Mouse (Mus musculus) heart, adult 11 months (tissue): ENCODE measurements around the gene Gm10272.
A peak's percentile ranks its signal among the peaks of the same experiment; 100 is the strongest.
"Not testable (repeated sequence)": the region's sequence is repeated elsewhere in the genome, so short reads cannot be mapped to it uniquely, and the experiment has no call there.

Source experiments
- DNase-seq: peaks from one replicate; pipeline ENCODE4 v3.0.0; 2022

Gm10272 gene

DNA sequence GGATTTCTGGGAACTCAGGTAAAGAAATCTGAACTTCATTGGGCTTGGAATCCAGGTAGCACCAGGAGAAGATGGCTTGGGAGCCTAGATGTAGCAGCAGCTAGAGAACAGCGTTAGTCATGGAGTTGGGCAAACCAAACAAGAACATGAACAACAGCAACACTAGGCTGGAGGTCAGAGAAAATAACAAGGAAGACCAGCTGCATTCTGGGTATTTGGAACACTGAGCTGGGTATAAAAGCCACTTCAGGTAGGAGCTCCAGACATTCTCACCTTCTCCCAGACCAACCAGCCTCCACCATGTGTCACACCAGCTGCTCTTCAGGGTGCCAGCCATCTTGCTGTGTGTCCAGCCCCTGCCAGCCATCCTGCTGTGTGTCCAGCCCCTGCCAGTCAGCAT is at the start of gene Gm10272:
Gene Gm10272 (plus strand): TSS at position 301 of the 400 bp plus-strand sequence.
- DNase-seq: no peak

DNA sequence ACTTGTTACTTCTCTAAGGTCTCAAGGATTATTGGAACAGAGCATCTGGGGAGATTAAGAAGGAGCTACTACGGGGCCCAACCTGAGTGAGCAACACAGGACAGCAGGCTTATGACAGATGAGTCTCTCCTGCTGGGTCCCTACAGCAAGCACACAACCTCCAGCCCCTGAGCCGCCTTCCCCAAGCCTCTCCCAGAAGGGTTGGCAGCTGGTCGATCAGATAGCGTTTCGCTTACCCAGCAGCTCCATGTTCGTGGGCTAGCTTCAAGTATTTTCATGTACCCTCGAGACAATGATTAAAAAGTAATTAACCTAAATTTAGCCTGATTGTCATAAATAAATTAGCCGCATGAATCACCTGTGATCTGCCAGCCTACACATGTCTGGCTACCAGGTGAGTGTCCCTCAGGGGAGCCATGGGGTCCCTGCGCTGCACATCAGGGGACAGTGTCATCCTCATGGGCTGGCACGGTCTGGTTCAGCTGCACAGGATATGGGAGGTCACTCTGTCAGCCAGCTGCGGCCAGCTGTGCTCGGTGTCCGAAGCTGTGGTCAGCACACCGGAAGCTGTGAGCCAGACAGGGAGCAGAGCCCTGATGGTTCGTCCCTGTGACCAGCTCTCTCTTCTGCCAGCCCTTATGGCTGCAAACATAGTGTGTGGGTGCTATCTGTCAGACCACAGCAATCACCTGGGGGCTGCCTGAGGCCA is 48.0 kb upstream of the Gm10272 start:
- peak; percentile 97 for DNase-seq

DNA sequence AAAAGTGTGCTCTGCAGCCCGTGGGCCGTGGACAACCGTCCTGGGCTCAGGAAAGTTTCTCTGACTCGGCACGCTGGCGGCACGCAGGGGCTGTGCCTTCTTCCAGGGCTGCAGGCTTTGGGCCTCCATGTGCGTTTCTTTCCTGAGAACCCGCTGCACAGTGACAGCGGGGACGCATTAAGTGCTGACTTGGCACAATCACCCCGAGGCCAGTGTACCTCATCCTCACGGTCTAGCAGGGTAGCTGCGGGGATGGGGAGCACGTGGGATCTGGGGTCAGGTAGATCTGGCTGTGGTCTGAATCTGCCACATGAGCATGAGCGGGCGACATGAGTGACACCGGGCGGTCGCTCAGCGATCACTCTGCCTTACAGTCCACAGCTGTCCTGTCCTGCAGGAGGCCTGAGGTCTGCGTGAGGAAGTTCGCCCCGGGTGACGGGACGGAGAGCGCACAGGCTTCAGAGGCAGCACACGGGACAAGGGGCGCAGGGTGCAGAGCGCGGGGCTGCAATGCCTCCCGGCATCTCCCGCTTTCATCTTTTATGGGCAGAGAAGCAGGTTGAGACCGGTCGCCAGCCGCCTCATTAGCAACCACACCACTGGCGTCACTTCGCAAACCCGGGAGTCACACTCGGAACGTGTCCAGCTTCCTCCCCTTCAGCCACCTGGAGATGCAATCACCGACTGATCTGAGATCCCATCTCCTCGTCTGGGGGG is 42.3 kb upstream of the Gm10272 start:
- DNase-seq: no peak

DNA sequence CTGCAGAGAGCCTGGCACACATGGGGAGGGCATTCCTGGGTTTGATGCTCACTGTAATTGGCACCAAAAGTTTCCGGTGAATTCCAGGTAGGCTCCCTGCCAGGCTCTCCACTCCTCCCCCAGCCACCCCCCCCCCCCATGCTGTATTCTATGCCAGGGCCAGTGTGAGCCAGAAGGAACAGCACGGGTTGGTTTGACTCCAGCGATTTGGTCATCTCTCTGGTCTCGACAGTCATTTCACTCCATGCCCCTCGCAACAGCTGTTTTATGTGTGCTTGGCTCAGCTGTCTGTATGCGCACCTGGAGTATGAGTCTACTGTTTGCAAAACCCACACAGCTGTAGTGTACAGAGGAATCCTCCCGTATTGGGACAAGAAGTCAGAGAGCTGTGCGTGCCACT is 40.1 kb upstream of the Gm10272 start:
- DNase-seq: no peak

DNA sequence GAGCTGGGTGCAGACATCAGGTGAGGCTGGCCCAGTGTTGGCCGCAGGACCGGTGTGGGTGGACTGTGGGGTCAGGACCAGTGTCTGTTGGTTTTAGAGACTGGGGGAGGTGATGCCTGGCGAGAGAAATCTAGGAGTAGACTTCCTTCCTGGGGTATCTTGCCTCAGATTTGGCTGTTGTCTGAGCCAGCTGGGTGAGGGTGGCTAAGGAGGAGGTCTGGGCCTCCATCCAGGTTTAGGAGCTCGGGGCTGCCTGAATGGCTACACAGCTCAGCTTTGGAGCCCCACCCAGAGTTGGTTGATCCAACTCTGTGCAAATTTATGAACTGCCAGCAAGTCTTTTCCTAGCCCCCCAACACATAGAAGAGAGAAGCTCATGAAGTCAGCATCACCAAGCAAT is 39.0 kb upstream of the Gm10272 start:
- DNase-seq: no peak

DNA sequence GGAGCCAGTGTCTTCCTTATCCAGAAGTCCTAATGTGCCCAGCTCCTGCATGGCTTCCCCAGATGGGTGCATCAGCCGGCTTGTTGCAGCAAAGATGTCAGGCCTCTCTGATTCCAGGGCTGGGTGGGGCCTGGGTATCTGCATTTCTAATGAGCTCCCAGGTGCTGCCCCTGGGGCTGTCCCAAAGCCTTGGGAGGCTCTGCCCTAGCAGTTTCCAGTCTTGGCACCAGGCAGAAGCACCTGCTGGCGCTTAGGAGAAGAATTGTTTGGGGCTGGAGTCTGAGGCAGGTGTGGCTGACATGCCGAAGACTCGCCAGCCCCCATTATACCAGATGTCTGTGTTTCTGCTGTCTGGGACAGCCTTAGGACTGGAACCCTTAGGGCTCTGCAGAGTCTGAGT is 35.7 kb upstream of the Gm10272 start:
- DNase-seq: no peak

DNA sequence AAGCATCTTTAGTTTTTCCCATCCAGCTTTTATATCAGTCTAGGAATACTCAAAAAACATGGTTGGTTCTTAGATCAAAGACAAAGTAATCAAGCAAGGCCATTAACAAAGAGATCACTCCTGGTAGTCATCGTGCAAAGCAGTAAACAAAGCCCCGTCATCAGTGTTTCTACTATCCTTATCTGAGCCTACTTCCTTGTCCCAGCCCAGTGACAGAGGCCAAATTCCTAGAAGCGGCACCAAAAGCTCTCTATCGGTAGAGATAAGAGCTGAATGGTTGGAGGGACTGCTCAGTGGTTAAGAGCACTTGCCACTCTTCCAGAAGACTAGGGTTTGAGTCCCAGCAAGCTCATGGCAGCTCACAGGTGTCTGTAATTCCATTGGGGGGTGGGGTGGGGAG is 34.9 kb upstream of the Gm10272 start:
- no peak for DNase-seq

DNA sequence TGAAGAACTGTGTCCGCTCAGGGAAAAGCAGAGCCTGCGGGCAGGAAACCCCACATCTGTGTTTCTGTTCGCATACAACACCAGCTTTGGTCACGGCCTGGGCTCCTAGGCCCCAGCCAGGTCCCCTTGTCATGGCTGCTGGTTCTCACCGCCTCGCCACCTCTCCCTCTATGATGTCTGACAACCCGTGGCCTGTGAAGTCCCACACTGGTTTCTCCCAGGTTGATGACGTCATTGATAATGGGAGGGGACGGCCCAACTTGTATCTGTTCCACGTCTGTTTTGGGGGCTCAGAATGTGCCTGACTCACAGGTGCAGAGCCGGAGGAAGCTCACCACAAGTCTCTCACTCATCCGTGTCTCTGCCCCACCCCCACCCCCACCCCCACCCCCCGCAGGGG is 32.7 kb upstream of the Gm10272 start:
- DNase-seq: no peak

DNA sequence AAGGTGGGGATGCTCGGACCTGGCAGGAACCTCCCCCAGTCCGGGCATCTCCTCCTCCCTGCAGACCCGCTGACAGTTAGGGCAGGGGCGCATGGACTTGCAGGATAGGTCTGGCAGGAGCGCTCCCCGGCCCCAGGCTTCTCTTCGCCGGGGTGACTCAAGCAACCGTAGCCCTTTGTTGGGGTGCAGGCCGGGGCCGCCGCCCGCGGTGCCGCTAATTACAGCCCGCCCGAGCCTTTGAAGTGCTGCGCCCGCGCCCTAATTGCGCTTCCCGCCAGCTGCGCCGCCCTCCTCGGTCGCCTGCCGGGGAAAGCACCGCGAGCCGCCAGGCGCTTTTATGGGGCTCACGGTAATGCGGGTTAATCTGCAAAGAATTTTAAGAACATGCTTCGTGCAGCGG is 28.9 kb upstream of the Gm10272 start:
- DNase-seq: no peak

DNA sequence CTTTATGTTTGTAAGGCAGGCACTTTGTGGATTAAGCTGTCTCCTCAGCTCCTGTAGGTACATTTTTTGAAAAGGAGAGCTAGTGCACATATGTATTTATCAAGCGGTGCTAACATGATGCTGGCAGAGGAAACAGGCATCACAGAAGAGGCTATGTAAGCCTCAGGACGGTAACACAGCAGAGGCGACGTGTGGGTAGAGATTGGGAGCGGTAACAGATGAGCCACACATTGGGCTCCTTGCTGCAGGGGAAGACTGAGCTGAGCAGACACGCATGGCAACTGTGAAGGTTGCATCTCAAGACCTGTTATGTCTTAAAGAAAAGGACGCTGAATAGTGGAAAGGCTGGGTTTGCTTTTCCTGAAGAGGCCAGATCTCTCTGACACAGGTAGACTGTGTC is 23.4 kb upstream of the Gm10272 start:
- no peak for DNase-seq

DNA sequence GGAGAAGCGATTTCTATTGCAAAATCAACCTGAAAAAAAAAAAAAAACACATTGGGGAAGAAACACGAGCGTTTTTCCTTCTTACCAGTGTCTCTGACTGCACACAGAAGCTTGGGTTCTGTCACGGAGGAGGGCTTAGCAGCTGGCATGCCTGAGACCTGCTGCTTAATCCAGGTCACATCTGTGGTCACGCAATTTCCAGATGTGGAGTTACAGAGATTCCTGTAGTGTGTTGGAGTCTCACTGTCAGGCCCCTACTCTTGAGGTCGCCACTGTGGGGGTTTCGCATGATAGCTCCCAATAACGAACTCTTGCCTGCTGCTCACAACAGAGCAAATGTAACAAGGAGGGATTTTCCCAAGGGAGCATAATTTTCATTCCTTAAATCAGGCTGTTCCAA is 22.2 kb upstream of the Gm10272 start:
- DNase-seq: no peak

DNA sequence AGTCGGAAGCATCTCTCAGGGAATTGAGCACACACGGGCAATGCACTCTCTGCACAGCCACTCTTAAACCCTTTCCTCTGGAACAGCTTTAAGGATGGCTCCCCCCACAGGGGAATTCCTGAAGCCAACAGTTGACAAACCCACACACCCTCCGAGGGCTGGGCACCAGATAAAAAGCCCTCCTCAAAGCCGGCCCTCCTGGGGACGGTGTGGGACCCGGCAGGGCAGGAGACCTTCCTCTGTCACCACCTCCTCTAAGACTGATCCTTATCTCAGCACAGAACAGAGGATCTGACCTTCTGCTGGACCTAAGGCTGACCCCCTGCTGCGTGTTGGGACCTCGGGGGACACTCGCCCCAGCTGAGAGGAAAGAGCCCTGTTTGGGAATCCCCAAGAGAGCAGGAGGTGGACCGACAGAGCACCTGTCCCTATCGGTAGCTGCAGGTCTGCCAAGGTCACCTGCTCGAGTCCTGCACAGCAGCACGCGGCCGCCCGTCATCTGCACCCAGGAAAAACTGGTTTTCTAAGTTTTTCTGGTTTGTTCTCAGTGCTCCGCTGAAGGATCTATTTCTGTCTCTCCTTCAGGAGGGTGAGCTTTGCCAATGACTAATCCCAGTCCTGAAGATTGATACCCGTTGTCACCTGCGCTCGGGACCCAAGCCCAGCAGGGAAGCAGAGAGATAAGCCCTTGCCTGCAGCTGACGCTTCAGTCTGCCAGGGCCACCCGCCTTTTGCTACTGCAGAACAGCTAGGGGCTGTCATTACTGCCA is 20.3 kb upstream of the Gm10272 start, which contains the start of gene Tspear:
Gene Tspear (plus strand): TSS at position 675 of the 770 bp plus-strand sequence.
- DNase-seq: no peak

DNA sequence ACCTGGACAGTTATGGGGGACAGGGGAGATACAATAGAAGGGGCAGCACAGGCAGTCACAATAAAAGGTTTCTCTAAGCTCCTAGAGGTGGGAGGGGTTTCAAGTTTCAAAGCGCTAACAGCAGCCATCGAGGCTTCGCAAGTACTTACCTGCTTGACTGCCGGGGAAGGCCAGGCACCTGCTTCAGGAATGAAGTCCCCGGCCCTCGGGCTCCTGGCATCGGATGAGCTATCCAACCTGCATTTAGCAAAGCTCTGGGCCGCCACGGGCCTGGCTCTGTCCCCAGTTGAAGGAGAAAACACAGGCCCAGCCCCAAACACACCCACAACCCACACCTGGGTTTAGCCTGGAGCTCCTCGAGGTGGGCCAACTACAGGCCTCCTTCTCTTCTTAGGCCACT is 19.4 kb upstream of the Gm10272 start:
- DNase-seq: no peak

DNA sequence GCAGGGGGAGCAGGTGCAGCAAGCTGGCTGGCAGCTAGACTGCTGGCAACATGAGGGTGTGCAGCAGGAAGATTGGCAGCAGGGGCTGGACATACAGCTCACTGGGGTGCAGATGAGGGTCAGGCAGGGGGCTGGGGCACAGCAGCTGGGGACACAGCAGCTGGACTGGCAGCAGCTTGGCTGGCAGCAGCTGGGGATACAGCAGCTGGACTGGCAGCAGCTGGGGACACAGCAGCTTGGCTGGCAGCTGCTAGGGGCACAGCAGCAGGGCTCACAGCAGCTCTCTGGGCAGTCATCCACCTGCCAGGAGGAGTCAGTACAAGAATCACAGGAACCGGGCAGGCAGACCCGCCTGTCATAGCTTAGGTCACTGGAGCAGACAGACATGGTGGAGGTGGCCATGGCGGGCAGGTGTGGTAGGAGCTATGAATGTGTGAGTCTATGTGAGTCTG is 16.0 kb upstream of the Gm10272 start, which contains the start of gene Gm19402:
Gene Gm19402 (minus strand): TSS at position 402 of the 452 bp plus-strand sequence.
- DNase-seq: peak; percentile 52

DNA sequence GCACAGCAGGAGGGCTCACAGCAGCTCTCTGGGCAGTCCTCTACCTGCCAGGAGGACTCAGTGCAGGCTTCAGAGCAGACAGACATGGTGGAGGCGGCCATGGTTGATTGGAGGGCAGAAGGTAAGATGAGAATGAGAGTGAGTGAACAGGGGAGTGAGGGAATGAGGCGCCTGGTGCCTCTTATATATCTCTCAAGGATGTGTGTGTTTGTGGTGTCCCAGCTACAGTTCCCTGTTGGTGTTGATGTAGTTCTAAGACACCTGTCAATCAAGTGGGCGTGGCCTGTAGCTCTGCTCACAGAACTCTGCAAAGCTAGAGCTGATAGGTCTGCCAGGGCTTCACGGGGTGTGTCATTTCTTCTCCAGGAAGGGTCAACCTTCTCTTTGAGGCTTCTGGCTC is 9.3 kb upstream of the Gm10272 start, which contains the start of gene Gm9508:
Gene Gm9508 (minus strand): TSS at position 101 of the 400 bp plus-strand sequence.
- DNase-seq: no peak

DNA sequence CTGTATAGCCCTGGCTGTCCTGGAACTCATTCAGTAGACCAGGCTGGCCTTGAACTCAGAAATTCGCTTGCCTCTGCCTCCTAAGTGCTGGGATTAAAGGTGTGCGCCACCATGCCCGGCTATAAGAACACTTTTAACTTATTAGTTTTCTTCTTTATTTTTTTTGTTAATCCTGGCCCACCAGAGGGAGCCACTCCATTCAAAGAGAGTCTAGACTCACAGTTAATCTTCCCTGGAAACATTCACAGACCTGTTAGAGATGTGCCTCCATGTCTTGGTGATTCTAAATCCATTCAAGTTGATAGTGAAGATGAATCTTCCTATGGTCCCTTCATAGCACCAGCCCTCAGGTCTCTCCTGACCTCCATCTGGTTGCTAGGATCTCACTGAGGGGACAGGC is 3.4 kb downstream of the Gm10272 start:
- DNase-seq: no peak

DNA sequence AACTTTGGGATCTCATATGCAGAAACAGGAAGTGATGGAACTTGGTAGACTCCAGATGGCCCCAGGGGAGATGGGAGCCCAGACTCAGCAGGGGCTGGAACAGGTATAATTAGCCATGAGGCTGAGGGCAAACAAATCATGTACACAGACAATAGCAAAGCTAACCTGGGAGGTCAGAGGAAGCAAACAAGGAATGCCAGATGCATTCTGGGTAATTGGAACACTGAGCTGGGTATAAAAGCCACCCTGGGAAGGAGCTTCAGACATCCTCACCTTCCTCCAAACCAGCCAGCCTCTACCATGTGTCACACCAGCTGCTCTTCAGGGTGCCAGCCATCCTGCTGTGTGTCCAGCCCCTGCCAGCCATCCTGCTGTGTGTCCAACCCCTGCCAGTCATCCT is 4.7 kb downstream of the Gm10272 start, which contains the start of gene Gm10024:
Gene Gm10024 (plus strand): TSS at position 301 of the 400 bp plus-strand sequence.
- peak; percentile 83 for DNase-seq

DNA sequence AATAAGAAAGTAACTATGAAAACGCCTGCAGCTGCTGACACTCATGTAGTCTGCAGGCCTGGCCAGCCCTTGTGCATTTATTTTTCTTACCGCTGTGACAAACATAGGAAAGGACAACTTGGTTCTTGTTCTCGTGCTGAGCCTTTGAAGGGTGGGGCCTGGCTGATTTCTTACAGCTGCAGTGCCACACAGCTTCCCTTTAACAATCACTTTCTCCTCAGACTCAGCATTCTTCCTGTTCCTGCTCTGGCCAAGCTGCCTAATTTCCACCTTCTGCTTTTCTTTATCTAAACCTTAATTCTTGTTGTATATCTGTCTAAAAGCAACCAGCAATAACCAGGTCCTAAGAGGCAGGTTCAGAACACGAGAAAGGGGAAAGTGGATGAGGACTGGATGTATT is 7.3 kb downstream of the Gm10272 start:
- DNase-seq: no peak

DNA sequence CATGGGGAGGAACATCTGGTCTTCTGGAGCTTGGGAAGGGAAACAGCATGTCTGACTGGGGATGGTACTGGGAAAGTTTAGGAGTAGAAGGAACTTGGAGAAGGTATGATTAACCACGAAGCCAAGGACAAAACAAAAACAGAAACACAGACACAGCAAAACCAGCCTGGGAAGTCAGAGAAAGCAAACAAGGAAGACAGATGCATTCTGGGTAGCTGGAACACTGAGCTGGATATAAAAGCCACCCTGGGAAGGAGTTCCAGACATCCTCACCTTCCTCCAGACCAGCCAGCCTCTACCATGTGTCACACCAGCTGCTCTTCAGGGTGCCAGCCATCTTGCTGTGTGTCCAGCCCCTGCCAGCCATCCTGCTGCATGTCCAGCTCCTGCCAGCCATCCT is 9.1 kb downstream of the Gm10272 start, which contains the start of gene Gm10142:
Gene Gm10142 (plus strand): TSS at position 301 of the 400 bp plus-strand sequence.
- DNase-seq: no peak

DNA sequence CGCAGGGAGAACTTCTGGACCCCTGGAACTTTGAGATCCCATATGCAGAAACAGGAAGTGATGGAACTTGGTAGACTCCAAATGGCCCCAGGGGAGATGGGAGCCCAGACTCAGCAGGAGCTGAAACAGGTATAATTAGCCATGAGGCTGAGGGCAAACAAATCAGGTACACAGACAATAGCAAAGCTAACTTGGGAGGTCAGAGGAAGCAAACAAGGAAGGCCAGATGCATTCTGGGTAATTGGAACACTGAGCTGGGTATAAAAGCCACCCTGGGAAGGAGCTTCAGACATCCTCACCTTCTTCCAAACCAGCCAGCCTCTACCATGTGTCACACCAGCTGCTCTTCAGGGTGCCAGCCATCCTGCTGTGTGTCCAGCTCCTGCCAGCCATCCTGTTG is 13.9 kb downstream of the Gm10272 start, which contains the start of gene Krtap12-1:
Gene Krtap12-1 (plus strand): TSS at position 301 of the 400 bp plus-strand sequence.
- not testable (repeated sequence) for DNase-seq

DNA sequence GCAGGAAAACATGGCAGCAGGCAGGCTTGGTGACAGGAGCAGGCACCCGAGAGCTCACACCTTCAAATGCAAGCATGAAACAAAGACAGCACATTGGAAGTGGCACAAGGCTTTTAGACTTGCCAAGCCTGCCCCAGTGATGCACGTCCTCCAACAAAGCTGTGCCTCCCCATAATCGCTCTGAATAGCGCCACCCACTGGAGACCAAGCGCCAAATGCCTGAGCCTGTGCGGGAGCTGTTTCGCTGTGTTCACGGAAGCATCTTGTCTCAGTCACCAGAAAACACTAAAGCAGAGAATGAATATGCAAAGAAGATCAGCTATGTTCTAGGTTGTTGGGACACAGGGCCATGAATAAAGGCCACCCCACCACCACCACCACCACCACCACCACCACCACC is 18.4 kb downstream of the Gm10272 start:
- no peak for DNase-seq

DNA sequence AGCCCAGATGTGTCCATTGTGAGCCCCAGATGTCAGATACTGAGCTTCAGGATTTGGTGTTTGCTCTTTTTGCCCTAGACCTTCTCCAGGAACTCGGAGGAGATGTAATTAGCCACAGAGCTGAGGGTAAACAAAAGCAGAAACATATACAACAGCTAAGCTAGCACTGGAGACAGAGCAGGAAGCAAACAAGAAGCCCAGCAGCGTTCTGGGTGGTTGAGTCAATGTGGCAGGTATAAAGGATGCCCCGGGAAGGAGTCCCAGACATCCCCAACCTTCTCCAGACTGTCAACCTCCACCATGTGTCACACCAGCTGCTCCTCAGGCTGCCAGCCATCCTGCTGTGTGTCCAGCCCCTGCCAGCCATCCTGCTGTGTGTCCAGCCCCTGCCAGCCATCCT is 19.8 kb downstream of the Gm10272 start, which contains the start of gene Gm10100:
Gene Gm10100 (plus strand): TSS at position 301 of the 400 bp plus-strand sequence.
- DNase-seq: no peak

DNA sequence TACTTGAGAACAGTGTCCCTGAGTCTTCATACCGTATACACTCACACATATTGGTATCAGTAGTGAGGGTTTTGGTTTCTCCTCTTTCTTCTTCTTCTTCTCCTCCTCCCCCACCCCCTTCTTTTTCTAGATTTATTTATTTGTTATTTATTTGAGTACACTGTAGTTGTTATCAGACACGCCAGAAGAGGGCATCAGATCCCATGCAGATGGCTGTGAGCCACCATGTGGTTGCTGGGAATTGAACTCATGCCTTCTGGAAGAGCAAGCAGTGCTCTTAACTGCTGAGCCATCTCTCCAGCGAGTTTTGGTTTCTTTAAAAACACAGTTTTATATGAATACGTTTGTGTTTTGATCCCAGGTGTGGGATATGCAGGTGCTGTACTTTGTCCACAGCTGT is 21.9 kb downstream of the Gm10272 start:
- DNase-seq: no peak
